Mouse (Mus musculus): ENCODE results near the gene Pogz.
"Not testable (repeated sequence)": the region's sequence is repeated elsewhere in the genome, so short reads cannot be mapped to it uniquely, and the experiment has no call there.

Pogz gene

DNA sequence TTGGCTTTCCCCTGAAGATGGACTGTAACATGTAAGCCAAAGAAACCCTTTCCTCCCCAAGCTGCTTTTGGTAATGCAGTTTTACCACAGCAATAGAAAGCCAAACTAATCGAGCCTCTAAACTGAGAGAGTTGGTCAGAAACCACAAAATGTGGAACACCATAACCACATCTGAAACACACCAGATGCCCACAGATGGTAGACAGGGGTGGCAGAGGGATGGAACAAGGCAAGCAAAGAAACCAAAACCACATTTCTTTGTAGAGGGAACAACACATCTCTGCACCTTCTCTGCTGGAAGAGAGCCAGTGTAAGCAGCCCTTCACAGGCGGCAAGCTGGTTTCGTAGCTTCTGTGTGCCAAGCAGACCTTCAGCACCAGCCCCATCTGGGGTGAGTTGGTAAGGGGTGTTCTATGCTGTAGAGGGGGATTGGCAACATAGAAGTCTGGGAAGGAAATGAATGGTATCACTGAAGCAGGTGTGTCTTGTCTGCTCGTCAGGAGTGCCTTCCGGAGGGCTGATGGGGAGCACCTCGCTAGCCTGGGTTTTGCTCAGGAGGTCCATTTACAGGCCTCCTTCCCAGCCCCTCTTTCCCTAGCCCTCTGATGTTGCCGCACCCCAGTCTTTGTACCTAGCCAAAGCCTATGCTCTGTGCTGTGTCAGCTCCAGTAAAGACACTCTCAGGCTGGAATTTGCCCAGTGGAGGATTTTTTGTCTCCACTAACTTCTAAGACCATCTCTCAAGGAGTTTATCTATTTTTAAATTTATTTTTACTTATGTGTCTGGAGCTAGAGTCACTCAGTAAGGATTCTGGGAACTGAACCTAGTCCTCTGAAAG, 78.8 kb downstream of the Pogz start:
- DNase-seq (ENCODE audit: low spot score in 2 of 2) = no peak

DNA sequence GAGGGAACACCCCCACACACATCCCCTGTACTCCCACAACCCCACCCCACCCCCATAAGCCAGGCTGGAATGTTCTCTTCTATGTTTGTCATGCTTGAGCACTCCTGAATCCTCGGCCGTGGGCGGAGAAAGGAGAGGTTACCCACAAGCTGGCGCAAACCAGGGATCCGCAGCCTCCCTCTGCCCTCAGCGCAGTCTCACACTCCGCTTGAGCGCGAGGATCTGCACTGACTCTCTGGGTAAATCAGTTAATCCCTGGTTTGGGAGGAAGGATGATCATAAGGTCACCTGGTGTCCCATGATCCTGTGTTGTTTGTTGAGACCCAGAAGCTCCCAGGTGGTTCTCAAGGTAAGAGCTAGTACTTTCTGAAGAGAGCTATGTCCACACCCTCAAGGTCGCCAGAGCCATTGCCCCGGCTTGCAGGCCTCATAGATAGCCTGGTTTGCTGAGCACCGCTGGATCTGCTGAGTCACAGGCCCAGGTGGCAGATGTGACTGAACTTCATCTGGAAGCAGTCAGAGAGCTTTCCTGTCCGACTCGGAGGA, 80.5 kb downstream of the Pogz start:
- peak; percentile 33 to 42 for DNase-seq (ENCODE audit: low spot score in 2 of 2)

DNA sequence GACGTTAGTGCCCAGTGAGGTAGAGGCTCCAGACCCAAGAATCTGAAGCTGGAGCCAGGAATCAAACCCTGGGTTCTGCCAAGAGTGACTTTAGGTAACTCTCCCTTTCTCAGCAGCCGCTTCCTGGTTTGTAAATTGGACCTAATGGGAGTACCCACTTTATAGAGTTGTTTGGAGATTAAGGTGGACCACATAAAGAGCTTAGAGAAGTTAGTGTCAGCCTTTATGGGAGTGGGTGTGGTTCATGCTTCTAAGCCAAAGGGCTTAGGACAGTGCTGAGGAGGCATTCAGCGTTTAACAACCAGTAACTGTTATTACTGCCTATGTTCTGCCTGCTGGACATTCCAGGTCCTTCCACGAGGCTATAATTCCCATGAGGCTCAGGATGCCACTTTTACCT, 81.5 kb downstream of the Pogz start:
- no peak for DNase-seq (ENCODE audit: low spot score in 2 of 2)

DNA sequence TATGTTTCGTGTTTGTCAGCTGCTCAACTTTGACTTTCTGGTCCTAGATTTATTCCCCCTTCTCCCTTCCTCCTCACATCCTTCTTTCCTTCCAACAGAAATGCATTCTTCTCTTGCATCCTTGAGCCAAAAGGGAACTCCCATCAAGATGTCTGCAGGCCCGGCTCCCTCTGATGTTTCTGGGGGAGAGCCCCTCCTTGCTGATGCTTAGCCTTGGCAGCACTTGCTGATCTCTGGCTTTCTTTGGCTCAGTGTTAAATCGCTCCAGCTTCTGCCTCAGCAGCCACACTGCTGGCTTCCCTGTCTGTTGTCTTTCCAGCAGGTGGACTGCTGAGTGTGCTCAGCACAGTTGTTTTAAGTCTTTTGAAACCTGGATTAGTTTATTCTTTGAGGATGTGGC, 83.7 kb downstream of the Pogz start:
- DNase-seq (ENCODE audit: low spot score in 2 of 2) = no peak

DNA sequence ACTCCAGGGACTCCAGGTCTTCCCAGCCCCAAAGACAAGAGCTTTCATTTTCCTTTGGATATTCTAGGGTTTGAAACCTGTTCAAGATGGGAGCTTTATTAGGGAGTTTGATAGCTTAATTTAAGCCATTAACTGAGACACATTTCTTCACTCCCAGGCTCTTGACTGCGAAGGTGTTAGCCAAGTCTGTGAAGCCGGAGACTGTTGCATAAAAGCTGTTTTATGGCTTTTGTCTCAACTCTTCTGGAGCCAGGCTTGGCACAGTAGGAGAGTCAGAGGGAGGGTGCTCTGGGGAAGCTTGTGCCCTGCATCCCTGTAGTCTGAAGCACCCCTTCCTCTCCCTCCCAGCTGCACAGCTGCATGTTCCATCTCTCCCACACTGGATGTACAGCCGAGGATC, 85.0 kb downstream of the Pogz start:
- DNase-seq (ENCODE audit: low spot score in 2 of 2) = no peak

DNA sequence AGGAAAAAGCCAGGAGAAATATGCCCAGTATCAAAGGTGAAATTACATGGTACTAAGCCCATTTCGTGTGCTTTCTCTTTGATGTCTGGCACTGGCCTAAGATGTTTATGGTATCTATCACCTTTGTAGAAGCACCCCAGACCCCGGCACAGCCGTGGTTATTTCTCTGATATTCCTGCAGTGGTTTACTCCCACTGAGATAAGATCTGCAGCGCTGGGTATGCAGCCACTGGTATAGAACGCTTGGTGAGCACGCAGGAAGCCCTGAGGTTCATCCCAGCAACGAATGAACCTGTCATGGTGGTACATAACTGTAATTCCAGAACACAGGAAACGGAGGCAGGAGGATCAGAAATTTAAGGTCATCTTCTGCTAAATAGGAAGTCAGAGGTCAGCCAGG, 87.3 kb downstream of the Pogz start:
- DNase-seq (ENCODE audit: low spot score in 2 of 2) = no peak

DNA sequence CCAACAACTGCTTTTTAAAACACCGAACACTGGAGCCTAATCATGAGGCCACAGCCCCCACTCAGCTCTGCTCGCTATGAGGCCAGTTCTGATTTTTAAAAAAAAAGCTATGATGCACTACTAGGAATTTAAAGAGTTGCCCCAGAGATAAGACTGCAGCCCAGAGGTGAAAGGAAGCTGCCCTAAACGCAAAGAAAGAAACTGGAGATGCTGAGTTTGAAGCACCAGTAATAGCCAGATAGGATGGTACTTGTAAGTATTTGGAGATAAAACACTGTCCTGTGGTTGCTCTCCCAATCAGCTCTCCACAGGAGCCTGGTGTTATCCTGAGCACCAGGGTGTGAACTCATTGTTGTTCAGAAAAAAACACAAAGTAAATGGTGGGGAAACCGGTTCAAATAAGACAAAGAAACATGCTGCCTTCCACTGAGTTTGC, 89.0 kb downstream of the Pogz start:
- DNase-seq (ENCODE audit: low spot score in 2 of 2) = not testable (repeated sequence)

DNA sequence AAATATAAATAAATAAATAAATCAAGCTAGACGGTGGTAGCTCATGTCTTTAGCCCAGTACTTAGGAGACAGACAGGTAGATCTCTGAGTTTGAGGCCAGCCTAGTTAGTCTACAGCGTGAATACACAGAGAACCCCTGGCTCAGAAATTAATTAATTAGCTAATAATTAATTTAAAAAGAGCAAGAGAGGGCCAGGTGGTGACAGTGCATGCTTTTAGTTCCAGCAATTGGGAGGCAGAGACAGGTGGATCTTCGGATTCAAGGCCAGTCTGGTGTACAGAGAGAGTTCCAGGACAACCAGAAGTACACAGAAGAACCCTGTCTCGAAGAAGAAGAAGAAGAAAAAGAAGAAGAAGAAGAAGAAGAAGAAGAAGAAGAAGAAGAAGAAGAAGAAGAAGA, 91.6 kb downstream of the Pogz start:
- DNase-seq (ENCODE audit: low spot score in 2 of 2) = not testable (repeated sequence)

DNA sequence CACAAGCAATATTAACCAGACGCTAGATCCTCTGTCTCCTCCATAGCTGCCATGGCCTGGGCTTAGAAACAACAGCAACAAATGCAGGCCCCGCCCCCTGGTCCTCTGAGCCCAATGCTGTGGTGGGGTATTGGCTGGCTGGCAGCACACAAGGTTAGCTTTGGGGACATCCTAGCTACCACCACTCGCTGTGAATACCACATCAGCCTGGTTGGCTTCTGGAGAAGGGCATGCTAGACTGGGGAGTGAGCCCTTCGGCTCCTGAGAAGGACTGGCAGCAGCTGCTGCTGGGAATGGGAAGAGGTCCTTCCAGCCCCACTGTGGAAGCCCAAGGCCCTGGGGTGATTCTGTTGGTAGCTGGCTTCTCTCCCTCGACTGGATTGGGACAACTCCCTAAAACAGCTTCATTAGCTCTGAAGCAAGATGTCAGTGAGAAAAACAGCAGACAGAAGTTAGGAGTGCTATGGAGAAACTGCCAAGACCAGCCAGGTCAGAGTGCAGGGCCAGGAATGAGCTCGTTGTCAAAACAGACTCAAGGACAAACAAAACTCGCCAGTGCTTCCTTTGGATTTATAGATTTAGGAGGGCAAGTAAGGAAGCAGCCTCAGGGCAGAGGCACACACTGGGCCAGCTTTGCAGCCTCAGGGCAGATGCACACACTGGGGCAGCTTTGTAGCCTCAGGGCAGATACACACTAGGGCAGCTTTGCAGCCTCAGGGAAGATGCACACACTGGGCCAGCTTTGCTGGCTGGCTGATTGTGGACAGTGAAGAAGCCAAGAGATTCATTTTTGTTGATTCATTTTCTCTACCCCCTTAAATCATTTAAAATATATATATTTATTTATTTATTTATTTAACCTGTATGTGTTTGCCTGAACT, 93.3 kb downstream of the Pogz start:
- DNase-seq (ENCODE audit: low spot score in 2 of 2) = not testable (repeated sequence)

DNA sequence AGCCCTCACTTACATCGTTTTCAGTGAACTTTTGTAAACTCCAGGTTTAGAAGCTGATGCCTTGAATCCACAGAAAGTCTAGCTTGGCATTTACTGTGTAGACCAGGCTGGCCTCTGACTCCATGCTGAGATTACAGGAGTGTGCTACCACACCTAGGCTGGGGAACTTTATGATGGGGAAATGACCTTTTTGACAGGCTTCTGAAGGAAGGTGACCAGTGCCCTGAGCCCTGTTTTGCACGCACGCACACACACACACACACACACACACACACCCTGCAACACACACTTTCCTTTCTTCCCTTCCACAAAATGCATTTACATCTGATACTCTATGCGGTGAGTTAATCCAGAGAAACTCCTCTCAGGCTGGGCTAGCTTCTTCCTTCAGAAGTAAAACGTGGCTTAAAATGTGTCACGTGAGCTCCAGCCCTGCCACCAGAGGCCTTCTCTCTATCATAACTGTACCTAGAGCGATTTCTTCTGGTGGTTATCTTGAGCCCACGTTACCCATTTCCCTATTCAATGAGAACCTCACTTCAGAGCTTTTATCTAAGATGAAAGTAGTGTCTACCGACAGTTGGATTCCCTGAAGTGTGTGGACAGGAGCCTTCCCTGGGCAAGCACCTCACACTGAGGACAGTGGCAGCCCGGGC, 94.2 kb downstream of the Pogz start:
- not testable (repeated sequence) for DNase-seq (ENCODE audit: low spot score in 2 of 2)
